Mouse (Mus musculus) midbrain, embryonic 14.5 days (tissue): ENCODE results near the gene Psd. TPM values are rescaled to one million over a fixed set of nuclear protein-coding genes. Genes with fewer than 3 reads are reported as not detected.

Experiments used
- ATAC-seq: fragments of 200-750 bp; cut with Nextera tagmentation; 2 replicates; pipeline ENCODE4 v1.8.0; 2017; ENCODE audit warnings: moderate number of reproducible peaks, moderate library complexity; ENCODE audit not compliant: low FRiP score, low TSS enrichment
- DNase-seq: peaks from one replicate; pipeline ENCODE4 v3.0.0-alpha.2; 2015
- H3K27ac ChIP-seq: fragments of 300-500 bp; sonication (generic); replicated peaks from 2 replicates; pipeline ENCODE4 v1.5.1; 2014; ENCODE audit warnings: mild to moderate bottlenecking, low read depth, low read length, moderate library complexity
- H3K27me3 ChIP-seq: fragments of 300-500 bp; sonication (generic); 2 replicates; pipeline ENCODE4 v1.6.1; 2014; ENCODE audit warnings: low read length, control low read depth, mixed read lengths; ENCODE audit not compliant: control insufficient read depth, insufficient read depth
- H3K36me3 ChIP-seq: fragments of 300-500 bp; sonication (generic); 2 replicates; pipeline ENCODE4 v1.6.1; 2014; ENCODE audit warnings: low read length, control low read depth; ENCODE audit not compliant: control insufficient read depth, insufficient read depth
- H3K4me1 ChIP-seq: fragments of 300-500 bp; sonication (generic); 2 replicates; pipeline ENCODE4 v1.6.1; 2014; ENCODE audit warnings: mild to moderate bottlenecking, antibody characterized with exemption, low read length, control low read depth; ENCODE audit not compliant: control insufficient read depth, insufficient read depth
- H3K4me2 ChIP-seq: fragments of 300-500 bp; sonication (generic); 2 replicates; pipeline ENCODE4 v1.6.1; 2014; ENCODE audit warnings: mild to moderate bottlenecking, low read length, moderate library complexity
- H3K4me3 ChIP-seq: fragments of 300-500 bp; sonication (generic); replicated peaks from 2 replicates; pipeline ENCODE4 v1.5.1; 2014; ENCODE audit warnings: low read depth, low read length
- H3K9ac ChIP-seq: fragments of 300-500 bp; sonication (generic); replicated peaks from 2 replicates; pipeline ENCODE4 v1.6.1; 2014; ENCODE audit warnings: mild to moderate bottlenecking, low read length, moderate library complexity
- H3K9me3 ChIP-seq: fragments of 300-500 bp; sonication (generic); 2 replicates; pipeline ENCODE4 v1.6.1; 2016; ENCODE audit warnings: low read length, control low read depth, mixed read lengths; ENCODE audit not compliant: control insufficient read depth
- WGBS: fragments of 180-500 bp; shearing (Covaris S2); extraction: QIAGEN DNeasy Blood & Tissue Kit; methylation state at CpG from one replicate; pipeline ENCODE4 v1.1.7; 2014; 5-methylcytosine and 5-hydroxymethylcytosine counted together
- polyA plus RNA-seq: library from polyadenylated mRNA; unstranded; fragments of >200 nt; fragmentation: Nextera tagmentation; extraction: Ambion mirVana; gene quantifications from 2 replicates; pipeline ENCODE4 v1.2.1, GENCODE M21; 2014

Gene Psd
- polyA plus RNA-seq: 112 and 144 TPM in 2 replicates

DNA sequence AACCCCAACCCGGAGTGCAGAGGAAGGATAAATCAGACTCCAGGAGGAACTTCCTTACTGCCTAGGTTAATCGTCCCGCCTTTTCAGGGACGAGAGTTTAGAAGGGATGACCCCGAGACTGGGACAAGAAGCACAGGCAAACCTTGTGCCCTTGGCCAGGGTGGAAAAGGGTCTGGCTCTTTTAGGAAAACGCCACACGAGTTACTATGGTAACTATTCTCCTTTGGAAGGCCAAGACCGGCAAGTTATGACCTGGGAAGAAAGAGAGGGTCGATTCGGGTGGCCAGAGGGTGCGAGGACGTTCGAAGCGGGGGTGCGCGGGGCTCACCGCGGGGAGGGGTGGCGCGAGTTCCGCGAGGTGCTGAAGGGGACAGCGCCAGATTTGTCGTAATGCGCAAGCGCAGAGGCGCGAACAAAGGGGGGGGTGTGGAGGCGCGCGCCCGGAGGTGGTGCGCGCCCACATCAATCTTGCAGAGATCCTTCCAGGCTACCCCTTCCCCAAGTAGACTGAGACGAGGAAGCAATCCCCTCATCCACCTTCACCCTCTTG, at the start of gene Psd:
Psd (minus strand) TSS at position 401 of the 550 bp plus-strand sequence.
- no peaks in the 10 kb centered on the region for H3K9me3 ChIP-seq
- H3K4me2 ChIP-seq: peak within 1 kb of the TSS; percentile 99
- H3K36me3 ChIP-seq: peaks cover 23% of the 10 kb centered on the region
- ATAC-seq (no peak), DNase-seq (peak; percentile 90)
- no peaks in the 10 kb centered on the region for H3K27me3 ChIP-seq
- H3K9ac ChIP-seq: peak within 1 kb of the TSS; percentile 61
- peak within 1 kb of the TSS; percentile 67 for H3K4me3 ChIP-seq
- H3K4me1 ChIP-seq: peaks cover 40% of the 10 kb centered on the region
- H3K27ac ChIP-seq: peak within 1 kb of the TSS; percentile 97
- WGBS: 1% methylated on average over 35 of the region's 35 CpGs

- no peak overlapping the region for H3K27ac ChIP-seq
- peaks cover 49% of the 10 kb centered on the region for H3K36me3 ChIP-seq
- no peak for ATAC-seq
These were observed 48.9 kb upstream of the Psd start for GRCm38 (mm10) chr19:46375891-46376290.

DNA sequence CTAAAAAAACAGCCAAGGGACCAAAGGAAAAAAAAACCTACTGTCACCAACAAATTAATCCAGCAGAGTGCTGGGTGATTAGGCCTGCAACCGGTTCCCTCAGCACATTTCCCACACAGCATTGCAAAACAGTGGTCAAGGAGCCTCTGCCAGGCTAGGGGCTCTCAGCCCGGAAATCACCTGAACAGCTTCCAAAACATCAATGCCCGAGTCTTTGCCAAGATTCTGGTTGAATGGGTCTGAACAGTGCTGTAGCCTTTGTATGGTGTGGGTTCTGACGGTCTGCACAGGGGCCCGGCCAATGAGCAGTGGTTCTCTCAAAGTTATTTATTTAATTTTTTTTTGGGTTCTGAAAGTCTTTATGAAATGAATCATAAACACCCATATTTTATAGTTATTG, 48.5 kb upstream of the Psd start:
- WGBS: 65% methylated on average over 5 of the region's 5 CpGs
- H3K27ac ChIP-seq: no peak overlapping the region

More at GRCm38 (mm10) chr19:46375891-46376290, 48.9 kb upstream of the Psd start:
- no peak for DNase-seq
- 81% methylated on average over 4 of the region's 4 CpGs for WGBS
- H3K4me2 ChIP-seq: no peak overlapping the region
- H3K4me1 ChIP-seq: no peaks in the 10 kb centered on the region
- no peaks in the 10 kb centered on the region for H3K9me3 ChIP-seq
- no peaks in the 10 kb centered on the region for H3K27me3 ChIP-seq
- no peak overlapping the region for H3K4me3 ChIP-seq
- no peak overlapping the region for H3K9ac ChIP-seq

DNA sequence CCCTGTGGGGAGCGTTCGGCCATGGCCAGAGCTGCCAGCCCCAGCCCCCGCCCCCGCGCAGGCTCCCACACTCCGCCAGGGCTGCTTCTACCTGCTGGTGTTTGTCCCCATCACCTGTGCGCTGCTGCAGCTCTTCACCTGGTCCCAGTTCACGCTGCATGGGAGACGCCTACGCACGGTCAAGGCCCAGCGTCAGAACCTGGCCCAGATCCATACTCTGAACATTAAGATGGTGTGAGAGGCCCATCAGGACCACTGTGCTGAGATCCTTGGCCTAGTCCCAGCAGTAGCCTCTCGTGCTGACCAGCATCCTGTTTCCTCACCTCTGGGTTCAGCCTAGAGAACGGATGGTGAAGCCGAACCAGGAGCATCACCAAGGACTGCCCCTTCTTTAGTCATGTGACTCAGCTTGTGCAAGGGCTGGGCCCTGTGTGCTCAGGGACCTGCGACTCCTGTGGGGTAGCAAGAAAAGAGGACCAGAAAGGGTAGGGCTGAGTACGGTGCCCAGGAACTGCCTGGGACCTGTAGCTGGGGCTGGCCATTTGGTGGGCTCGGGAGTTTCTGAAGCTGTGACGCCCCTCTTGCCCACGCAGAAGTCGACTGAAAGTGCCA, 47.6 kb upstream of the Psd start:
- Histone ChIP-seq H3K4me3 (no peak overlapping the region), H3K27me3 (no peaks in the 10 kb centered on the region), H3K27ac (no peak overlapping the region), H3K9ac (no peak overlapping the region), H3K4me2 (no peak overlapping the region), H3K4me1 (no peaks in the 10 kb centered on the region), H3K9me3 (no peaks in the 10 kb centered on the region), H3K36me3 (peaks cover 36% of the 10 kb centered on the region)
- whole genome bisulfite sequencing: 44% methylated on average over 21 of the region's 21 CpGs
- ATAC-seq (no peak; the same call in 1 of the 2 replicates), DNase-seq (no peak)

More for the DNA sequence above, 48.5 kb upstream of the Psd start:
- H3K9ac ChIP-seq: no peak overlapping the region
- ATAC-seq: no peak
- H3K4me1 ChIP-seq: no peaks in the 10 kb centered on the region
- H3K27me3 ChIP-seq: no peaks in the 10 kb centered on the region
- peaks cover 45% of the 10 kb centered on the region for H3K36me3 ChIP-seq
- DNase-seq: peak; percentile 41
- H3K9me3 ChIP-seq: no peaks in the 10 kb centered on the region
- no peak overlapping the region for H3K4me3 ChIP-seq
- H3K4me2 ChIP-seq: no peak overlapping the region

GRCm38 (mm10) chr19:46369204-46369603, 42.2 kb upstream of the Psd start:
- H3K9me3 ChIP-seq: no peaks in the 10 kb centered on the region
- no peak overlapping the region for H3K4me2 ChIP-seq
- 36% methylated on average over 4 of the region's 4 CpGs for WGBS
- no peak overlapping the region for H3K27ac ChIP-seq
- no peaks in the 10 kb centered on the region for H3K27me3 ChIP-seq
- H3K4me3 ChIP-seq: no peak overlapping the region
- no peak overlapping the region for H3K9ac ChIP-seq
- H3K4me1 ChIP-seq: no peaks in the 10 kb centered on the region
- ATAC-seq (no peak), DNase-seq (peak; percentile 73)
- no peaks in the 10 kb centered on the region for H3K36me3 ChIP-seq

DNA sequence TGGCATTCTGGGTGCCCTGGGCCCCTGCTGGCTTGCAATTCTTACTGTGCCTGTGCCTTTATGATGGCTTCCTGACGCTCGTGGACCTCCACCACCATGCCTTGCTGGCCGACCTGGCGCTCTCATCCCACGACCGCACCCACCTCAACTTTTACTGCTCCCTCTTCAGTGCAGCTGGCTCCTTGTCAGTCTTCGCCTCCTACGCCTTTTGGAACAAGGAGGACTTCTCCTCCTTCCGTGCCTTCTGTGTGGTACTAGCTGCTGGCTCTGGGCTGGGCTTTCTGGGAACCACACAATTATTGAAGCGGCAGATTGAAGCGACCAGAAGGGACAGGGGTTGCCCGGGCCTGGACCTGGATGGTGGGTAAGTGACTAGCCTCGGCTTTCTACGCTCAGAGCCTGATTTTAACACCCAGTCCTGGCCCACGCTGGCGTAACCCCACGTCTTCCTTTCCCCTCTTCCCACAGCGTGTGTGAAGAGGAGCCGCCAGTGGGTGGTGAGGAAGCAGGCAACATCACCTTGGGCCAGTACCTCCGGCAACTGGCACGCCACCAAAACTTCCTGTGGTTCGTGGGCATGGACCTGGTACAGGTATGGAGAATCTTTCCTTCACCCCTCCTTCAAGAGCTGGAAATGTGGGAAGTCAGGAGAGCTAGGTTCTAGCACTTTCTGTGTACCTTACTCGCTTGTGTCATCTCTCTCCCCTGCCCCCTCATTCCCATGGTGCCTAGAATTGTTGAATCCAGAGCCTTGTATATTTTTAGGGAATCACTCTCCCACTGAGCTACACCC, 41.0 kb upstream of the Psd start:
- DNase-seq (no peak), ATAC-seq (no peak)
- Histone ChIP-seq H3K9me3 (no peaks in the 10 kb centered on the region), H3K4me1 (no peaks in the 10 kb centered on the region), H3K27me3 (no peaks in the 10 kb centered on the region), H3K27ac (no peak overlapping the region), H3K36me3 (no peaks in the 10 kb centered on the region), H3K4me2 (no peak overlapping the region), H3K9ac (no peak overlapping the region), H3K4me3 (no peak overlapping the region)
- WGBS: 89% methylated on average over 23 of the region's 23 CpGs

DNA sequence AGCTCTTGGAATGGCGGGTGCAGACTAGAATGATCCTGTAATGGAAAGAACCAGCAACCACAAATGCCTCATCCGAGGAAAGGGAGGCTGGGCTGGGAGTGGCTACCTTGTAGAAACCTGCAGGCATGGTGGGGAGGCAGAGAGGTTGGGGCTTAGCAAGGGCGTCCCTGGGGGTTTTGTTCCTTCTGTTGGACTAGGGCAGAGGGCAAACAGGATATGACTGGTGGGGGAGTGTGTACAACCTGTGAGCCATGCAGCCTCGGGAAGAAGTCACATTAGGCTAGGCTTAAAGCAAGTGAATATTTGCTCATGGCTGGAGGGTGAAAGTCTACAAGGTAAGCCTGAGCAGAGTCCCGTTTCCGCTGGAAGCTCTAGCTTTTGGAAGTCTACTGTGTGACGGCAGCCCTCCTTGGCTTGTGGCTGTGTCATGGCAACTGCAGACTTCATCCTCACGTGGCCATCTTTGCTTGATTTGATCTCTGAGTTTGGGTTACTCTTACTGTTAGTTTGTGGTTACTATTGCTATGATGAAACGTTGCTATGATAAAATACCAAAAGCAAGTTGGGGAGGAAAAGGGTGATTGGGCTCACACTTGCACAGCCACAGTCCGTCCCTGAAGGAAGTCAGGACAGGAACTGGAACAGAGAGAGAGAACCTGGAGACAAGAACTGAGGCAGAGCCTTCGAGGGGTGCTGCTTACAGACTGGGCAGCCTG, 36.5 kb upstream of the Psd start:
- ATAC-seq (no peak), DNase-seq (no peak)
- WGBS: 91% methylated on average over 11 of the region's 11 CpGs
- no peaks in the 10 kb centered on the region for H3K36me3 ChIP-seq
- no peaks in the 10 kb centered on the region for H3K9me3 ChIP-seq
- H3K4me2 ChIP-seq: no peak overlapping the region
- no peaks in the 10 kb centered on the region for H3K27me3 ChIP-seq
- no peak overlapping the region for H3K9ac ChIP-seq
- H3K27ac ChIP-seq: no peak overlapping the region
- no peaks in the 10 kb centered on the region for H3K4me1 ChIP-seq
- H3K4me3 ChIP-seq: no peak overlapping the region

DNA sequence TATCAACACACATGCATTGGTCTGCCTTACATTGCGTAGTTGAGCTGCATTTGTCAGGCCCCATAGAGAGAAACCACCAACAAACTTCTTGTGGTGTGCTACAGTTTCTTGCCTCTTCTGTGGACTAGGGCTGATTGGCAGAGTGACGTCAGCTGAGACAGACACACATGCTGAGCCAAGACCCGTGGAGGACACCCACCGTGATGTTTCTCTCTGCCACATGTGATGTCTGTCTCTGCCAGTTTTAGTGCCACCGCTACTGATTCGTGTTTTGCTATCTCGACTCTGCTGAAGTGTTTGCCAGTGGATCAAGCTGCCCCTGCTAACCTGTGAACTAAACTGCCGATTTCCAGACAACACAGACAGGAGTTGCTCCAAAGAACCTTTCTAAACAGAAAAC, 35.1 kb upstream of the Psd start:
- DNase-seq: no peak
- WGBS: 91% methylated on average over 8 of the region's 8 CpGs

More for the DNA sequence above, 35.1 kb upstream of the Psd start:
- ATAC-seq: no peak
- H3K27ac ChIP-seq: no peak overlapping the region
- H3K4me2 ChIP-seq: no peak overlapping the region
- peaks cover 9% of the 10 kb centered on the region; the same call in 1 of the 2 replicates for H3K27me3 ChIP-seq
- 0 out of 2 replicates have a peak, but pooled peaks cover 4% of the 10 kb centered on the region for H3K4me1 ChIP-seq
- no peak overlapping the region for H3K4me3 ChIP-seq
- no peak overlapping the region for H3K9ac ChIP-seq
- H3K36me3 ChIP-seq: no peaks in the 10 kb centered on the region
- no peaks in the 10 kb centered on the region for H3K9me3 ChIP-seq
